Mouse (Mus musculus) frontal cortex, postnatal 25 days (tissue): ENCODE measurements at regions not wholly inside any gene's neighbourhood (a gene's known extent, or its start where the extent isn't known, plus 50 kb on each side); places are given as distances from the start of the nearest gene placed in this dataset.

Experiments used
- DNase-seq, 2 experiments: peaks; one replicate each; pipeline ENCODE4 v3.0.0; 2022; ENCODE audit warnings: low spot score in 2 of 2

DNA sequence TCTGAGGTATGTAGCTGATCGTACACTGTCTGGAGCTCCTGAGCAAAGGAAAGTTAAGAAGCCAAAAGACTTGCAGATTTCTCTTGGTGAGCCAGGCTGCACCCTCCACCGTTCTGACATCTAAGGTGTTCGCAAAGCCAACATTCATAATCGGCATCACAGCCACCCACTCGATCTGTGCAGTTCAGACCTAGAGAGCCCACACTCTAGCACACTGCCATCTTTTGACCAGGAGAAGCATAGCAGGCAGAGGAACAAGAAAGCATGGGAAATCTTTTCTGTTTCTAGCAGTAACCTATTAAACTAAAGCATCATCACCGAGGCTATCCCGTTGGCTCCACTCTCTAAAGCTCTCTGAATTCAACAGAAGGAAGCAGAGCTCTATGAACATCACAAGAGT is 59.2 kb downstream of the Areg start:
- no peak for DNase-seq

DNA sequence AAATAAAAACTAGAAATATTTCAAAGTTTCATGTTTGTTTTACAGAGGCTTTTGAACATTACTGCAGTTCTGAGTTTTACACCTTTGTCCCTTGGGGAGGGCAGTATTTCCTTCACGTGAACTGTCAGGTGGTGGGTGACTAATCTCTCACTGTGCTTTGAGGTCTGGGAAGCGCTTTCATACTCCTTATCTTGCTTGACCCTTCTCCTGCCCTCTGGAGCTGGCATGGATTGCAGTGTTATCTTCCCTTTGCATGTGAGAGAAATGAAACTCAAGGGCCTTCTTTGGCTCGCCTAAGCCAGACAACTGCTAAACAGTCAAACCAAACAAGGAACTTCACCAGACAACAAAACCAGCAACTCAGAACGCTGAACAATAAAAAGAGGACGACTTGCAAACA is 61.0 kb downstream of the Areg start:
- no peak for DNase-seq

DNA sequence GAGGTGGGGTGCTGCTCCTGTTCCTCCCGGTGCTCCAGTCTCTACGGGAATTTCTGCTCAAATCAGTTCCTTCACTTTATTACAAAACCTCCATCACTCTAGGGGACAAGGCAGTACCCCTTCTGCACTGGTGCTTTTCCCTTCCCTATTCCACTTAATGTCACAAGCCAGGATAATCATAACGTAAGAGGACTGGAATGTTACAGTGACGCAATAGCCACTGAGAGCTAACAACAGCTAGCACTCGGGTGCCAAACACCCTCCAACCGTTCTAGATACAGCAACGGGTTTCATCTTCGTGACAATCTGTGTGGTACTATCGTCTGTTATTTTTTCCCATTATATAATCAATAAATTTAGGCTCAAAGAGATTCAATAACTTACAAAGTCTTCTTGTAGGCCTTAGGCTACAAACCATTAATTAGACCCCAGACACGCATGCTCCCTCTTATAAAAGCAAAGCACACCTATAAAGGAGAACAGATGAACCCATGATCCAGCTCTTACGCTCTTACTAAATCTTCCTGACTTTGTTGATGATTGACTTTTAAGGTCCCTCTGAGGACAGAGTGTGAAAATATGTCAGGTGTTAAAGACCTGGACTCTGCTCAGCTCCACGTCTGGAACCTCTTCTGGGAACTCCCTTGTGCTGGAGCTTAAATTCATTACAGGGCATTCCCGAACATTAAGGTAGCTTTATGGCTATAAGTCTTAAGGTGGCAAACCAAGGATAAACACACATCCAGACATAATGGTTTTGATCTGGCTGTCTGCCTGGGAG is 65.0 kb downstream of the Areg start:
- DNase-seq = no peak

DNA sequence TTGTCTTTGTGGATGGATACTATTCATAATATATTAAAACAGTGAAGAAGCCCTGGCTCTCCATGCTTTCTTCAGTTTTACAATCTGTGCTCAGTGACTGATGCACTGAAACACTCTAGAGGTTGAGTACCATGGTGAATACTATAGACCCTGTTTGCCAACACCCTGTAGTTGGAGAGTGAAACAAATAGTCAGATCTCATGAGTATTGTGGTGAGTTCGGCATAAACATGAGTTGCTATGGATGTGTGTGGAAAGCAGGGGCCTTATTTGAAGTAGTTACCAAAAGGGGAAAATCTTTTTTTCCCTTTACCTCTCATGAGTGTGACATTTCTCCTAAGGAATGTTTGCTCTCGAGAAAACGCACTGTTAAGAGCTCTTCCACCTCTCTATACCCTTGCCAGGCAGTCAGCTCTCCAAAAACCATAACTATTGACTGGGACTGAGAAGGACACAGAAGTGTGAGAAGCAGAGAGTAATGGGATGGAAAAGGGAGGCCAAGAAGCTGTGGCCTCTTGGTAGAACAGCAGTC is 66.0 kb downstream of the Areg start:
- DNase-seq = no peak

DNA sequence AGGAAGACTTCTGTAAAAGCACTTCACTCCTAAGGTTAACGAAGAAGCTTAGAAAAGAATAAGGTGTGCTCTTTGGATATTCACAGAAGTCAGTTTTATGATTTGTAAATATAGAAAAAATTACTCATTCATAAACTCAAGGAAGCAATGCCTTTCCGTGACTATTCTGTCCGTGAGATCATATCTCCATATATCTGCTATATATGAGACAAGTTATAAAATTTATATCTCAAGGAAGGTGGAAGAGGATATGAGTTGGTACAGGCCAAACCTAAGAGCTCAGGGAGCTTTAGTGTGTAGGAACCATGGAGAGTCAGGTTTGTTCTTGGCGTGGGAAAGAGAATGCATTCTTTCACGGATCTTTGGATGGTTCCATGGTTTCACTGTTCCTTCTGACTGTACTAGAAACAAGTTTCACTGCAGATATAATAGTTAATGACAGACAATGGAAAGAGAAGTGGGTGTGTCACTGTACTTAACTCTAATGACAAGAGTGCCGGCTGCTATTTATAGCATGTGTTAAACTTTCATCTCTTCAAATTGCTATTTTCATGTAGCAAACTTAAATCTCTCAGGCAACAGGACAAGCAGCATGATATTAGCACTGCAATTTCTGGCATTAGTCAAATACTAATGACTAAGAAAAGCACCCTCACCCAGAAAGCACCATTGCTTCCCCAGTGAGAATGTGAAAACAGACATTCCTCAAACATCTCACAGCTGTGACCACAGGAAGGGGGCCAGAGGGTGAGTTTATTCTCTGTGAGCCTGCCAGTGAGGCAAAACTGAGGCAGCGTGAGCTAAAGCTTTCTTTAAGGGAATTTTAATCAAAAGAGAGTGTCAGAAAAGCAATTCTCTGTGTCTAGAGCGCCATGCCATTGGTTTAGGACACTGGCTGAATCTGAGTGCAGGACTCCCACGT is 67.4 kb downstream of the Areg start:
- DNase-seq = no peak

DNA sequence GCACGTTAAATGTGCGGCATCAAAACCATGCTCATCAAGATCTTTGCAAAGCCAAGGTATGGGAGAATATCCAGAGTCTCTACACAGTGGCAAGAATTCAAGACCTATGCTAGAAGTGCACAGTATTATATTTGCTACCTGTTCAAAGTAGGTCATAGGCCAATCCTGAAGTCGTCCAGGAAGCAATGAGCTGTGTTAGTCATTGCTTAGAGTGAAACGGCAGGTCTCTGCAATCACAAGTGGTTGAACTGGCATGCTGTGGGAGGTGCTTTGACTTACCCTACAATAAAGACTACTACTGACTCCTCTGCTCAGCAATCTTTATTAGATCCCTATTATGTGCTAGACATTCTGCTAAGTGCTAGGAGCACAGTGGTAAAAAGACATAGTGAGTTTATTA is 80.8 kb downstream of the Areg start:
- no peak for DNase-seq

DNA sequence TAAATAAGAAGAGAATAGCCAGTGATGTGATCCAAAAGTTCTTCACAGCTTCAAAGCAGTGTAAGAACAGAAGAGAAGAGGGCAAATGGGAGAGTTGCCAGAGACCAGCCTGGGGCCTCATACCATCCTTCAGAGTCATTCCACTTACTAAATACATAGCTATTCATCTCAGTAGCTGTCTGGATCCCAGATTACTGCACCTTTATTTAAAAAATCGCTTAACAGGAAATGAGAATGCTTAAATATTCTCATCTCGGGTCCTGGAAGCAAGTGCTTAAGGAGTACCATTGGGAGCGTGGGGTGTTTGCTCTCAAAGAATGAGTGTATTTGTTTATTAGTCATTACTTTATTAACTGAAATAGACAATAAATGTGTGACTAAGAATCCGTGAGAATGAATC is 102.3 kb downstream of the Areg start:
- no peak for DNase-seq

DNA sequence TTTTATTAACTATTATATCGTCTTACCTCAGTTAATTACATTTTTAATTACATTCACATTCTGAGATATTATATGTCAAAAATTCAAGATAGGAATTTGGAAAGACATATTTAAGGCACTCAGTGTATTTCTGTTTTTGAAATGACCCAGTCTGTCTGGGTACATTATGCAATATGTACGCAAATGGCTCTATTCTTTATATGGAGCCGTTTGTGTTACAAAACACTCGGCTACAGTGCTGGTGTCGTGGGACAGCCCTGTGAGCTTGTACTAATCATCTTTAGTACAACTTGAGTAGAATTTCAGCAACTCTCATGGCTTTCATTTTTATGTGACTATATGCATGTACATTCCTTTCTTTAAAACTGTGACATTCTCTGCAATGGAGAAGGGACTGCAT is 108.0 kb downstream of the Areg start:
- DNase-seq = no peak

DNA sequence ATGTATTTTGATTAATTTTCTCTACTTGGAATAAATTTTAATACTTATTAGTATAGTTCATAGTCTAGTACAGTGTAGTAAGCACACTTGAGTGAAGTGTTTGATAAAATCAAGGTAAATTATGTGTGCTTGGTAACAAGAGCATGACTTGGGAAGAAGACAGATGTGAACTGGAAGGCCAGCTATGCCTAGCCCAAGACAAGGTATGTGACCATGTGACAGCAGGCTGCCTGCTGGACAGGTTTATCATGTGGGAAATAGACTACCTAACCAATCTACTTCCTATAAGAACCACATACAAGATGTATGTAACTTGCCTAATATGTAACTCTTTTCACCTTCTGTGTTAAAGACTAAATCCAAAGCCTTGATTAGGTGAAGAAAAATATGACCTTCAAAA is 122.5 kb downstream of the Areg start:
- DNase-seq = no peak

DNA sequence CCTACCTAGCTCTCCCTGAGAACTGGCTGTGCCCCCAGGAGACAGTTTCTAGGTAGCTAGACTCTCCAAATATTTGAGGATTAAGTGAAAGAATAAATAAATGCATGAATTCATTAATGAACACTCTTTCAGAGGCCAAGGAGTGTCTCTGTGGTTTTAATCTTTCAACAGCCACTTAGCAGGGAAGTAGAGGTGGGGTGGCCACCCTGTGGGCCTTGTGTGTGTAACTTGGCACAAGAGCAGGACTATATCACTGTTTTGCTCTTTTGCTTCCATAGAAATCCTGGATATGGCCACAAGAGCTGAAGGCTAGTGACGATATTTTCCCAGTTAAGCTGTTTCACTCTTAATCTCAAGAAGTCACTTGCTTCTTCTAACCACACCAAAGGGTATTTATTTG is 123.1 kb downstream of the Areg start:
- DNase-seq = no peak

DNA sequence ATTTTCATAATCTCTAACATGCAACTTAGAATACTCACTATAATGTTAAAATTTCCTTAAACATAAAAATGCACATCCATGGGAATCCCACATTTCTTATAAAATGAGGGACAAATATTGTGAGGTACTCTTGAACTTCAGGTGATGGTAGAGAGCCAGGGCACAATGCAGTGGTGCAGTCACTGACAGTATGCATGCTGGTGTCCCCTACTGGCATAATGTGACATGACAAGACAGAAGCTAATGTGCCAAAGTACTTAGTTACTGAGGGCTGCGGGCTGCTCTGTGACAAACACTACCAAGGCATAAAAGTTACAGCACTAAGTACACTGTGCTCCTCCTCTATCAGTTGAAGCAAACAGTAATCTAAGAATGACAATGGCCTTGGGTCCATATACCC is 131.3 kb downstream of the Areg start:
- DNase-seq = no peak

DNA sequence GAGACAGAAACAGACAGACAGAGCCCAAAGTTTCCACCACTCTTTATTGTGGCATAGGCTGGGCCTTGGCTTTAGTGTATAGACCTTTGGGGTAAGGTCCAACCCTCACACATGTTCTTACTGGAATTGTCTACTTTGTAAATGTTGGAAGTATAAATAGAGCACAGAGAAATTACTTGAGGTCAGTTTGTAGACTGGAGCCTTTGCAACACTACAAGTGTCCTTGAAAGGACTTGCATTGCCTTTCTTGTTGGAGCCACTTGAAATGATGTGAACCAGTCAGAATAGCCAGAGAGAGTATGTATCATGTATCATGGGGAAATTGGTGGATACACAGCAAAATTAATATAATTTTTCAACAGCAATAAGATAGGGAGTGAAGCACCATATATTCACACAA is 131.4 kb downstream of the Btc start:
- no peak for DNase-seq

DNA sequence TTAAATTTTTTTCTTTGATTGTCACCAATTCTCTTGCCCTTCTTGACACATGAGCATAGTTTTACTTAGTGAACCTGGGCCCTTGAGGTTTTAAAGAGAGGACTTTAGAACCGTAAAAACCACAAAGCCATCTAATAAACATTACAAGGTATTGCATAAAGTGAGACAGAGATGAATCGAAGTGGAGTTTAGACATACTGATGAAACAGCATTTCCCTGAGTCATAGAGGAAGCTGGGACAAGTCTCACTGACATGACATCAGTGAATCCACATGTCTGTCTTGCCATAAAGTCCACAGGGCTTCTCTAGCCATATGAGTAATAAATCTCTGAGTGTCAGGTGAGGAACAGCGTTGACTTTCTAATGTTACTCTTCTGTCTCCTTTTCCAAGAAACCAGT is 128.4 kb downstream of the Btc start:
- no peak for DNase-seq

DNA sequence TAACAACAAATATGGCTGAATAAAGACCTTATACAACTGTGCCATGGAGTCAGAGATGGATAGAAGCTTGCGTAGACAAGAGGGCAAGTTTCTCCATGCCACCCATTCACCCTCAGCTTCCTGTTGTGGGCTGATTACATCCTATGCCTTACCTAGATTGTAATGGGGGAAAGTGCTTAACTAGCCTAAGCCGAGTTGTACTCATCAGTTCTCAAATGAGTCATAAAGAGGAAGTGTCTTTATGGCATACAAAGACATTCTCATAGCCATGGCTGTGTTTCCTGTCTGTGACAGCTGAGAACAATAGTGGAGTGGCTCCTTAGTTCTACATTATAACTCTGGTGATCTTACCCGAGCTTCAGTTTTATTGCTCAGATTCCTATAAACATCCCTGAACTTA is 124.3 kb downstream of the Btc start:
- DNase-seq = no peak

DNA sequence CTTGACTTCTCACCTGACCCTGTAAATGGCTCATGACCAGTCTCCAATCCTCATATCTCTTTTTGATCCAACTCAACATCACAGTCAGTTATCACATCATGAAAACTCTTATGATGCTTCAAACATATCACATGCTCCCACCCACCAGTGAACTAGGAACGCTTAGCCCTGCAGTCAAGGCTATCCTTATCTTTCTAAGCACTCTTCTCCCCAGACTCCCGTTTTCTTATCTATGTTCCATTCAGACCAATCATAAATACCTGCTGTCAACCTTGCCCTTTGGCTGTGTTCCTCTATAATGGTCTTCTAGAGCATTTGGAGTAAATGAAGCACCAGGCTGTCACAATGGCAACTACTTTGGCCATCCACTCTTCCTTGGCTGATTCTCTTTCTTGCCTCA is 123.3 kb downstream of the Btc start:
- DNase-seq = no peak

DNA sequence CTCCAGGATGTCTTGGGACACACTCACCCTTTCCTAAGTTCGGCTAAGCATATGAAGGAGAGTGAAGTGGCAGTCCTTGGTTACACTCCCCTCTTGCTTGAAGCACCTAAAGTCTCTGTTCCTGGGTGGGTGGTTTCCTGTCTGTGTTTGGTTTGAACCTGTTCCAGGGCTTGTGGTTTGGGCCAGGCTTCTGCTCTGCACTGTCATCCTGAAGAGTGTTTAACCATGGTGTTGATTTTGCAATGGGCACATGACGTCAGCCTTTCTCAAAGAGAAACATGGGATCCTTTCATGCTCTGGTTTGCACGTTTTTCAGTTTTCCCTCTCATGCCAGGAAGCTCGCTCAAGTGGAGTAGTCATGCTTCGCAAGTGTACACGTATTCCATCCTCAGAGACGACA is 119.8 kb downstream of the Btc start:
- no peak for DNase-seq

DNA sequence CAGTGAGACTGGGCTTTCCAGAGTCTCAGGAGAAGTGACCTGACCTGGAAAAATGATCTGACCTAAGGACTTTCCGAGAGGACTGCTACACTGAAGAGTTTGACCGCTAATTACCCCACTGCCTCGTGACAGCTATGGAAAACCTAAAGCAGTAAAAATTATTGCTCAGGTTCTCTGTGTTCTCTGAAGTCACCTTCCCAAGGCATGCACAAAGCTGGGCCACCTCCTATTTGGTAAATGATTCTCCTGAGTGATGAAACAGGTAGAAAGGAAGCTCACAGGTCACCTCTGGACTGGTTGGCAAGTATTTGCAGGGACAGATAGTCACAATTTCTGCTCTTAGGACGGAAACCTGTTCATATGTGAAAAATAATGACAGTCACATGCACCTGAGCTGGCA is 109.7 kb downstream of the Btc start:
- DNase-seq = no peak

DNA sequence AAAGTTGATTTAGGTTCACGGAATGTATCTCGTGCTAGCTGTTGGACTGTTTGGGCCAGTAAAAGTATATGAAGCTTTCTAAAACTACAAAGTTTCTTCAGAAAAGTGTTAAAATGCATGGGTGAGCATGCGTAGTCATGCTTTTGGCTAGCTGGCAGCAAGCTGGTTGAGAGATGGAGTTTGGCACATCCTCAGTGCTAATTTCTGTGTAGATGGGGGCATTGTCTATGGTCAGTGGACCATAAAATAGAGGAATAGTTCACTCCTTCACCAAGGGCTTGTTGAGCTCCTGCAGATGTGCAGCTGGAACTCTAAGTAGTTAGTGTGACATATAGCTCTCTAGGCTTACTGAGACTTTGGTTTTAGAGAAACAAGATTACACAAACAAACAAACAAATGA is 107.8 kb downstream of the Btc start:
- DNase-seq = no peak

DNA sequence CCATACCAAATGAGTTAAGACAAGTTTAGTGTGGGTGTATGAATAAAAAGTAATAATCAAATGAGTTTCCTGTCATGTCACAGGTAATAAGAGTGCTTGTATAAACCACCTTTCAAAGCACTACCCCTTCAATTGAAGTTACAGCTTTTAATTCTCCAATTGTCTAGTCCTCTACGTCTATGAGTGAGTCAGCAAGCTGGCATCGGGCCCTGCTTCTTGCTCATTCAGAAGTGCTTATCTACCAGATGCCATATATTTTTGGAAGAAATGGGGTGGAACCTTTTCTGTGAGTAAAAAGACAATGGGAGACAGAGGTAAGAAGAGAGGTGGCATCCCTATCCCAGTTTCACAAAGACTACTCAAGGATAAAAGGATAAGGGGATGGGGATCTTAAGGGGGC is 105.7 kb downstream of the Btc start:
- DNase-seq = peak in 1 of 2 experiments; percentile 12

DNA sequence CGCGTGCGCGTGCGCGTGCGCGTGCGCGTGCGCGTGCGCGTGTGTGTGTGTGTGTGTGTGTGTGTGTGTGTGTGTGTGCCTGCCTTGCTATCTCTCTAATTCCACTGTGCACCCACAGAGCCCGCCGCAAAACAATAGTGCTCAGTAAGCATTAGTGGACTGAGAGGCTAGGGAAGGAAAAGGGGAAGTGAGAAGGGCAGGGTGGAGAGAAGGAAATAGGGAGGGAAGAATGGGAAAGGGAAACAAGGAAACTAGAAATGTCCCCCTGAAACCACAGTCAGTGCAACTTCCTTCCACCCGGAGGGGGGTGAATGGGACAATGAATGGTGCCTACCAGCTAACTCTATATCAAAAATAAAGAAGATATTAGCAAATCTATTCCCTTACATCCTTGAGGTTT is 100.7 kb downstream of the Btc start:
- no peak for DNase-seq

DNA sequence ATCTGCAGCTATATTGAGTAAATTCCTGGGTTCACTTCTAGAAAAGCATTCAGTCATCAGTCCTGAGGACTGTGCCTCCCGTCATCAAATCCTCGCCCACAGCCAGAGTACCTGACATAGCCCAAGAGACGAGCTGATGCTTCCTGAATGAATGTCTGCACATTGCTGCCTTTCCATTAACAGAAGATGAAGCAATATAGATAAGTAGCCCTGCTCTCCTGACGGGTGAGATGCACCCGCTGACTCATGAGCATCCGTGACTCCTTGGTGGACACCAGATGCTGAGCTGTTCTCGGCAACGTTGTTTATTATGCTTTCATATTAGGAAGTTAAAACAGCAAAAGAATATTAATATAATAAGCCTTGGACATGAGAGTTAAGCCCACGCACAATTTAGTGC is 99.9 kb downstream of the Btc start:
- no peak for DNase-seq

DNA sequence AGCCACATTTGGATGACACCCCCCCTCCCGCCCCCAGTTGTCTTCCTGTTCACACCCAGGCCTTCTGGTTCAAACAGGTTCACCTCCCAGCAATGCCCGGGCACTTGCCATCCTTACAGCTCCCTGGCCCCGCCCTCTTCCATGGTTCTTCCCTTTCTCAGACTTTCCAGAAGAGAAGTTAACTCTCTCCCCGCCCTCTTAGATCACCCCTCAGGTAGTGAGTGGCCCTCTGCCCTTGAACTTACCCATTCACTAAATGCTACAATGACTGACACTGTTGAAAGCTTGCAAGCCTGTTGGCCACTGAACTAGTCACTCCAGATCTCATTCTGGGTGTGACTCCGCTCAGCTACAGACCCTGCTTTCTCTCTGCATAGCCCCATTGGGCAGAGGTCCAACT is 99.1 kb downstream of the Btc start:
- no peak for DNase-seq

DNA sequence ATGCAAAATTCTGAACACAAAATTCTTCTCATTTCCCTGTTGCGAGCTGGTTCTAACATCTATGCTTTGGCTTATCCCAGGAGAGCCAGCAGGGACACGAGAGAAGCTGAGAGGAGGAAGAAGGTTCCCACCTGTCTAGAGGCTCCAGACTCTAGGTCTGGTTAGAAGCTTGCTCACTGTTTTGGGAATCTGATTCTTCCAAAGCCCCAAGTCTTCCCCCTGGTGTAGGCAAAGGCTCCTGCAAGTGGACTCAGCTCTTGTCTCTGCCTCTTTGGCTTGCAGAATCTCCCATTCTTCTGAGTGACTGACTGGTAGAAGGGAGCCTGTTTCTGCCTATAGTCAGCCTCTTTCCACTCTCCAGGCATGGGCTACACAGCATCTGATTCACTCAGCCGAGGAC is 95.8 kb downstream of the Btc start:
- no peak for DNase-seq
